Mouse (Mus musculus): ENCODE data around the gene Slc34a3.
"Not testable (repeated sequence)": the region's sequence is repeated elsewhere in the genome, so short reads cannot be mapped to it uniquely, and the experiment has no call there.

Slc34a3 gene

GRCm38 (mm10) chr2:25234050-25234449 is at the start of gene Slc34a3:
TSS of gene Slc34a3 (minus strand) at chr2:25234364.
- DNase-seq, result no peak

GRCm38 (mm10) chr2:25278928-25279882 is 45.0 kb upstream of the Slc34a3 start:
- DNase-seq, result peak; percentile 68

- no peak for DNase-seq
These were observed 38.8 kb upstream of the Slc34a3 start for GRCm38 (mm10) chr2:25273010-25273409.

GRCm38 (mm10) chr2:25272515-25272914 is 38.4 kb upstream of the Slc34a3 start:
- no peak for DNase-seq

GRCm38 (mm10) chr2:25271827-25272511 is 37.8 kb upstream of the Slc34a3 start, which contains the start of the genes Ssna1 and Anapc2:
TSS of gene Ssna1 (minus strand) at chr2:25272438.
TSS of gene Anapc2 (plus strand) at chr2:25272478.
- peak; percentile 97 for DNase-seq

- DNase-seq, result no peak
These were observed 33.7 kb upstream of the Slc34a3 start for GRCm38 (mm10) chr2:25267746-25268309.

- DNase-seq, result no peak
These were observed 33.1 kb upstream of the Slc34a3 start for GRCm38 (mm10) chr2:25267241-25267640.

- no peak for DNase-seq
These were observed 32.6 kb upstream of the Slc34a3 start for GRCm38 (mm10) chr2:25266720-25267119.

- DNase-seq, result no peak
These were observed 31.9 kb upstream of the Slc34a3 start for GRCm38 (mm10) chr2:25265897-25266656.

GRCm38 (mm10) chr2:25264851-25265250 is 30.7 kb upstream of the Slc34a3 start:
- no peak for DNase-seq

- DNase-seq, result no peak
These were observed 30.1 kb upstream of the Slc34a3 start for GRCm38 (mm10) chr2:25264286-25264660.

GRCm38 (mm10) chr2:25263623-25264285 is 29.6 kb upstream of the Slc34a3 start:
- no peak for DNase-seq

- DNase-seq, result peak; percentile 61
These were observed 28.8 kb upstream of the Slc34a3 start for GRCm38 (mm10) chr2:25262795-25263622.

GRCm38 (mm10) chr2:25262291-25262767 is 28.2 kb upstream of the Slc34a3 start, which contains the start of gene Tprn:
TSS of gene Tprn (plus strand) at chr2:25262618.
- peak; percentile 94 for DNase-seq

GRCm38 (mm10) chr2:25261870-25262269 is 27.7 kb upstream of the Slc34a3 start:
- DNase-seq, result no peak

GRCm38 (mm10) chr2:25258887-25259286 is 24.7 kb upstream of the Slc34a3 start:
- peak; percentile 25 for DNase-seq

GRCm38 (mm10) chr2:25257250-25257649 is 23.1 kb upstream of the Slc34a3 start:
- DNase-seq, result not testable (repeated sequence)

GRCm38 (mm10) chr2:25256443-25257109 is 22.4 kb upstream of the Slc34a3 start:
- DNase-seq, result peak; percentile 73

GRCm38 (mm10) chr2:25255284-25255779 is 21.2 kb upstream of the Slc34a3 start, which contains the start of gene Tmem203:
TSS of gene Tmem203 (plus strand) at chr2:25255439.
- DNase-seq, result peak; percentile 87

- peak; percentile 45 for DNase-seq
These were observed 18.2 kb upstream of the Slc34a3 start for GRCm38 (mm10) chr2:25252331-25252730.
